Mouse (Mus musculus) olfactory bulb, adult 2 months (tissue): ENCODE data around the gene Creb3l2. TPM values are rescaled to one million over a fixed set of nuclear protein-coding genes. Genes with fewer than 3 reads are reported as not detected.
A peak's percentile ranks its signal among the peaks of the same experiment; 100 is the strongest.

Source experiments
- H3K27ac ChIP-seq: fragments of 200-500 bp; 2 replicates; pipeline ENCODE4 v1.5.1; 2012; ENCODE audit warnings: low read depth, low read length; ENCODE audit not compliant: insufficient read depth
- H3K4me1 ChIP-seq: fragments of 200-500 bp; 2 replicates; pipeline ENCODE4 v1.6.1; 2012; ENCODE audit warnings: low read length; ENCODE audit not compliant: control insufficient read depth, insufficient read depth
- H3K4me3 ChIP-seq: fragments of 200-500 bp; 2 replicates; pipeline ENCODE4 v1.5.1; 2012; ENCODE audit warnings: mild to moderate bottlenecking, low read depth, low read length, moderate library complexity; ENCODE audit not compliant: insufficient read depth
- CTCF ChIP-seq: fragments of 200-500 bp; IDR thresholded peaks from 2 replicates; pipeline ENCODE4 v1.5.1; 2012; ENCODE audit warnings: low read depth, mild to moderate bottlenecking, low read length, moderate library complexity; ENCODE audit not compliant: insufficient read depth
- POLR2A ChIP-seq: fragments of 200-500 bp; IDR thresholded peaks from 2 replicates; pipeline ENCODE4 v1.6.1; 2012; ENCODE audit warnings: mild to moderate bottlenecking, low read depth, low read length, moderate library complexity; ENCODE audit not compliant: insufficient read depth
- WGBS: fragments of 180-500 bp; shearing (Covaris S2); methylation state at CpG from one replicate; pipeline ENCODE4 v1.1.7; 2018; 5-methylcytosine and 5-hydroxymethylcytosine counted together
- polyA plus RNA-seq: library from polyadenylated mRNA; stranded (reverse); fragments of >200 nt; gene quantifications from 2 replicates; pipeline ENCODE4 v1.2.4, GENCODE M21; 2012; ENCODE audit warnings: low replicate concordance; ENCODE audit not compliant: missing spikeins, insufficient read depth, insufficient read length

Creb3l2 gene
- polyA plus RNA-seq, 1 experiment = not detected

- Histone ChIP-seq H3K4me3 (no peak overlapping the region), H3K4me1 (peaks cover 7% of the 10 kb centered on the region), H3K27ac (no peak overlapping the region)
- 90% methylated on average over 7 of the region's 7 CpGs for WGBS
- no peak for TF ChIP-seq CTCF
- TF ChIP-seq POLR2A = no peak
These were observed 70.6 kb downstream of the Creb3l2 start for GRCm38 (mm10) chr6:37371341-37371740.

DNA sequence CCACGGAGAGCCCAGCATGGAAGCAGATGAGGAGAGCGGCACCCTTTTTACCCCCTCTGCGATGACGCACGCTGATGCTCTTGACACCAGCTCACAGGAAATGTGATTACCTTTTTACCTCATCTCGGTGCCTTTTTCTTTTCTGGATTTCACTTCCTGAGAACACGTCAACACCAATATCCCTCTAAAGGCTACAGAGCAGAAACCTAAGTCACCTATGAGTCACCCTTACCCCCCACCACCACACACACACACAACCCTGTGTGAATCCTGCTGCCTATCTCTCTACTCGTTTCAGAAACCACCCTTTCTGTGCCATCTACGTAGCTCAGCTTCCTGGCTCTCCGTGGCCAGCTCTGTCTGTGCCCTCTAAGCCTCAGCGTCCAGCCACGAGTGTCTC, 71.4 kb downstream of the Creb3l2 start:
- WGBS = 78% methylated on average over 12 of the region's 12 CpGs
- Histone ChIP-seq H3K4me1 (peaks cover 7% of the 10 kb centered on the region), H3K4me3 (no peak overlapping the region), H3K27ac (no peak overlapping the region)
- no peak for TF ChIP-seq POLR2A
- TF ChIP-seq CTCF = no peak

GRCm38 (mm10) chr6:37369750-37370149, 72.2 kb downstream of the Creb3l2 start:
- WGBS = 70% methylated on average over 6 of the region's 6 CpGs
- TF ChIP-seq CTCF = no peak
- no peak for TF ChIP-seq POLR2A
- Histone ChIP-seq H3K27ac (no peak overlapping the region), H3K4me1 (peaks cover 5% of the 10 kb centered on the region), H3K4me3 (no peak overlapping the region)

GRCm38 (mm10) chr6:37368281-37368680, 73.7 kb downstream of the Creb3l2 start:
- H3K27ac ChIP-seq = no peak overlapping the region
- TF ChIP-seq CTCF (no peak), POLR2A (no peak)
- H3K4me3 ChIP-seq = no peak overlapping the region
- WGBS = 94% methylated on average over 13 of the region's 13 CpGs
- H3K4me1 ChIP-seq = peaks cover 2% of the 10 kb centered on the region; the same call in 1 of the 2 replicates

- Histone ChIP-seq H3K27ac (no peak overlapping the region), H3K4me1 (peaks cover 2% of the 10 kb centered on the region; the same call in 1 of the 2 replicates), H3K4me3 (no peak overlapping the region)
- no peak for TF ChIP-seq CTCF
- TF ChIP-seq POLR2A = no peak
- 98% methylated on average over 6 of the region's 6 CpGs for WGBS
These were observed 75.0 kb downstream of the Creb3l2 start for GRCm38 (mm10) chr6:37366991-37367390.

GRCm38 (mm10) chr6:37365179-37365578, 76.8 kb downstream of the Creb3l2 start:
- WGBS = 60% methylated on average over 11 of the region's 11 CpGs
- peaks cover 2% of the 10 kb centered on the region; the same call in 1 of the 2 replicates for H3K4me1 ChIP-seq
- no peak overlapping the region for H3K4me3 ChIP-seq
- TF ChIP-seq CTCF (no peak), POLR2A (no peak)
- H3K27ac ChIP-seq = no peak overlapping the region

GRCm38 (mm10) chr6:37364361-37364760, 77.6 kb downstream of the Creb3l2 start:
- Histone ChIP-seq H3K27ac (no peak overlapping the region), H3K4me1 (peaks cover 2% of the 10 kb centered on the region; the same call in 1 of the 2 replicates), H3K4me3 (no peak overlapping the region)
- TF ChIP-seq CTCF (no peak), POLR2A (no peak)
- 95% methylated on average over 8 of the region's 8 CpGs for WGBS

GRCm38 (mm10) chr6:37360813-37361385, 81.0 kb downstream of the Creb3l2 start:
- TF ChIP-seq CTCF (no peak), POLR2A (no peak)
- Histone ChIP-seq H3K4me1 (peaks cover 7% of the 10 kb centered on the region; the same call in 1 of the 2 replicates), H3K4me3 (no peak overlapping the region), H3K27ac (no peak overlapping the region)
- 66% methylated on average over 11 of the region's 11 CpGs for WGBS

DNA sequence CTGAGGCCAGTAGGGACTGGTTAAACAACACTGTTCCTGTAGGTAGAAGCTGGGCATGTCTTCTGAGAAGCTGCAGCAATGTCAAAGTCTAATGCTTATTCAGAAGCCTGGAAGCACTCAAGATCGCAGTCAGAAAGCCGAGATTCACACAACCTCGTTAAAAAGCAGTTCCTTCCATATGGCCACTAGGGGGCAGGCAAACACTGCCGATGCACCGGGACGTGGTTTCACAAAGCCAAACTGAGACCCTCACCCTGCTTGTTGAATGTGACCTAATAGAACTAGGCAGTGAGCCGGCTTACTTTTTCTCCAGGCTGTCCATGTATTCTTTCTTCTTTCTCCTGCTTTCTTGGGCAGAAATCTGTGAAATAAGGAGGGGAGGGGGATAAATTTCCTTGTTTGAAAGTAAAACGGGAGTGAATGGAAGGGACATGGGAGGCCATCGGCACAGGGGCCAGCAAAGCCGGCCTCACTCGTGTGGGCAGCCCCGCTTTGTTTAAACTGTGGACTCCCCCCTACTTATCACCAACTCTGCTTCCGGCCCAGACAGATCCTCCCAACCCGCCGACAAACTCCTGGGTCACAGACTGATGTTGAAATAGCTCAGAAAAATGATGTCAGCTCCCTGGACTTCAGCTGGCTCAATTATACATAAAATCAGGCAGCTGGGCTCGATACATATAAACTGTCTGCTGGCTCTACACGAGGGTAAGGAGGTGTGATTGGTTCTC, 87.3 kb downstream of the Creb3l2 start:
- Histone ChIP-seq H3K27ac (no peak overlapping the region), H3K4me1 (peaks cover 5% of the 10 kb centered on the region; the same call in 1 of the 2 replicates), H3K4me3 (no peak overlapping the region)
- 18% methylated on average over 17 of the region's 17 CpGs for WGBS
- TF ChIP-seq CTCF = peak; percentile 86
- no peak for TF ChIP-seq POLR2A
